Mouse (Mus musculus) heart, postnatal 25 days (tissue): Measurements from ENCODE around the gene Phlpp1. TPM values are rescaled to one million over a fixed set of nuclear protein-coding genes. Genes with fewer than 3 reads are reported as not detected.

ENCODE experiments used
- DNase-seq: peaks from one replicate; pipeline ENCODE4 v3.0.0; 2022; ENCODE audit warnings: low spot score
- intact Hi-C: fragments of 180-260 bp; cut with DNase I; formaldehyde crosslinking; loops from one replicate; pipeline ENCODE4 v1.15.1; 2025
- total RNA-seq, 2 experiments: library from RNA; stranded (reverse); gene quantifications; 2 replicates each; pipeline ENCODE4 v1.2.3; 2021

Gene Phlpp1
- total RNA-seq, 2 experiments from 2014 or later: 15.9 to 19.0 TPM

DNA sequence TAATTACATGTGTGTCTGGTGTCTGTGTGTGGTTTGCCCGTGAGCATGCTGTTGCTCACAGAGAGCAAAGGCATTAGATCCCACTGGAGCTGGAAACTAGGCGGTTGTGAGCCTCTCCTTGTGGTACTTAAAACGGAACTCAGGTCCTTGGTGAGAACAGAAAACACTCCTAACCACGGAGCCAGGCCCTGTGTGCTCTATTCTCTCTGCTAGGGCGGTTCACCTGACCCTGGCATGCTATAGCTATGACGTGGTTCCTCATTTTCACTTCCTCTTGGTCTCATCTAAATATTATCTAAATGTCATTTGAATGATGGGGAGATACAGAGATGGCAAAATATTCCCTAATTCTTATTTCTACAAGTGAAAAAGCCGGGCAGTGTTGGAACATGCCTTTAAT lies 9.0 kb upstream of the Phlpp1 start:
- intact Hi-C loops: no loop called here
- no peak for DNase-seq

DNA sequence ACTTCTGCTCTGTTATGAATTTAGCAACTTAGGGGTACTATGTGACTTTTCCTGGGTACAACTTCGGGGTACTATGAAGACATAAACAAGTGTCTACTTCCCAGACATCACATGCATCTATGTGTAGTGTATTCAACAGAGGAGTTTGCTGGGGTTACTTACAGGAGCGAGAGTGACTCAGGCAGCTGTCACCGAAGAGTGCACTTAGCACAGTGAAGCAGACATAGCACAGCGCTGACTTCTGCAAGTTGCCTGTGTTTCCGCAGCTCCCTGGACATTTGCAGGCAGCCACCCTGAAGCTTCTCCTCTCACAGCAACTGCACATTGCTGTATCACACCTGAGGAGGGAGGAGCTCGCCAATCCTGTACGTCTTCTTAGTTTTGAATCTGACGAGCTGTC lies 8.2 kb upstream of the Phlpp1 start:
- DNase-seq: no peak
- intact Hi-C loops: no loop called here

DNA sequence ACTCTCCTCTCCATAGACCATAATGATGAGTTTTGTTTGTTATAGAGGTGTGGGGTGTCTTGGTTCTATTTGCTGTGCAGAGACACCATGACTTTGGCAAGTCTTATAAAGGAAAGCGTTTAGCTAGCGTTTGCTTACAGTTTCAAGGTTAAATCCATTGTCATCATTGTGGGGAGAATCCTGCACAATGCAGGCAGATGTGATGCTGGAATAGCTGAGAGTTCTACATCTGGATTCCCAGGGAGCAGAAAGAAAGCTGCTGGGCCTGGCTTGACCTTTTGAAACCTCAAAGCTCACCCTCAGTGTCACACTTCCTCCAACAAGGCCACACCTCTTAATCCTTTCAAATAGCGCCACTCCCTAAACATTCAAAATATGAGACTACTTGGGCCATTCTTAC lies 7.4 kb upstream of the Phlpp1 start:
- intact Hi-C loops: no loop called here
- DNase-seq: no peak

DNA sequence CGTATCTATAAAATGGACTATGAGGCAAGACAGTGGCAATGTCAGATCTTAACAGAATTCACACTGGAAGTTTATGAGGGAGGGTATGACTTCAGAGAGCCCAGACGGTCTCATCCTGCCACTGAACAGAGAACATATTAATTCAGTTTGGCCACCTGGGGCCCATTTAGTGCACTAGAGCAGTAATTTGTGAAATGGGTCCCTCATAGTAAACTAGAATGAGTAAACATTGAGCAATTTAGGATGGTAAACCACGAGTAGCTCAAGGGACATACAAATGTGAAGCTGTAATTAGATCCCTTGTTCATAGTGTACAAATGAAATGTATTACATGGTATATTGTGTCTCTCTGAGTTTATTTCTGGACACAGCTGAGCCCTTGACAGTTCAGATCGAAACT lies 3.6 kb upstream of the Phlpp1 start:
- intact Hi-C loops: no loop called here

DNA sequence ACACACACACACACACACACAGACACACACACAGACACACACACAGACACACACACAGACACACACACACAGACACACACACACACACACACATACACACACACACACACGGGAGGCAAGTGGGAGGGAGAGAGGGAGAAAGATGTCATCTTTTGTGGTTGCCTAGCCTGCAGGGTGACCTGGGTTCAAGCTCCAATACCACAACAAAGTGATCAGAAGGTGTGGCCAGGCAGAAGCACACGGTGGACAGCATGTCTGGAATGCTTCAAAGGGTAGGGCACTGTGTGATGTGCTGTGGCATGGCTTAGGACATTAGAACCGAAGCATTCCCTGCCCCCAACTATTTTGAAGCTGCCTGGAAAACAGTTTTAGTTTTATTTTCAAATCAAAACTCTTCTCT lies 2.8 kb upstream of the Phlpp1 start:
- intact Hi-C loops: no loop called here
- DNase-seq: no peak

More for the DNA sequence above, 3.6 kb upstream of the Phlpp1 start:
- DNase-seq: no peak

DNA sequence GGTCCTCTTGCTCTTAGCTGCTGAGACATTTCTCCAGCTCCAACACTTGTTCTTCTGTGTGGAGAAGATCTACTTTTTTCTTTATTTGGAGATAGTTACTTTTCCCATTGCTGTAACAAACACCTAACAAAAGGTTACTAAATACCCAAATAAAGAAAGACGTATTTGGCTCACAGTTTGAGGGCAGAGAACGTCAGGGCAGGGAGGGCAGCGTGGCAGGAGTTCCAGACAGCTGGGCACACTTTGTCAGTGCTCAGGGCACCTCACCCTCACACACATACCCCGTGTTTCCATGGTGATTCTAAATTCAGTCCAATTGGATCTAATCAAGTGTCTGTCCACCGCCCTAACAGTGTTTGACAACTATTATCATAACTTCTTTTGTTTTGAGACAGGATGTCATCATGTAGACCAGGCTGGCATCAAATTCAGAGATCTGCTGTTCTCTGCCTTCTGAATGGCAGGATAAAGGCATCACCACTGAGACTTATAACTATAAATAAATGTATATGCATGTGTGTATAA lies 1.7 kb upstream of the Phlpp1 start:
- intact Hi-C loops: loop anchor here (1.0 to 10.0 kb wide), 7 partner anchors 62 to 545 kb away; partner anchors contain the start of genes Bcl2 and Zcchc2
- no peak for DNase-seq

DNA sequence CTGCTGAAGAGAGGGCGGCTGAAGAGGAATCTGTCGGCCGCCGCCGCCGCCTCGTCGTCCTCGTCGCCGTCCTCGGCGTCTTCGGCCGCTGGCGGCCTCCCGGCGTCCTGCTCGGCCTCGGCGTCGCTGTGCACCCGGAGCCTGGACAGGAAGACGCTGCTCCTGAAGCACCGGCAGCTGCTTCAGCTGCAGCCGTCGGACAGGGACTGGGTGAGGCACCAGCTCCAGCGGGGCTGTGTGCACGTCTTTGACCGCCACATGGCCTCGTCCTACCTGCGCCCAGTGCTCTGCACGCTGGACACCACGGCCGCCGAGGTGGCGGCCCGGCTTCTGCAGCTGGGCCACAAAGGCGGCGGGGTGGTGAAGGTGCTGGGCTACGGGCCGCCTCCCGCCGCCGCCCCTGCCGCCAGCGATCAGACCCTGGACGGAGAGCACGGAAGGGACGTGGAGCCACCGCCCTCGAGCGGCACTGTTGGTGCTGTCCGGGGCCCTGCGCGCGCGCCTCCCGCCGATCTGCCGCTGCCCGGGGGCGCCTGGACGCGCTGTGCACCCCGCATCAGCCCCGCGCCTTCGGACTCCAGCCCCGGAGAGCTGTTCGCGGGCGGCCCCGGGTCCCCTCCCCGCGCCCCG lies 864 bp downstream of the Phlpp1 start:
- DNase-seq: peak; percentile 29
- intact Hi-C loops: loop anchor here (5.0 to 10.0 kb wide), 4 partner anchors 60 to 542 kb away; partner anchors contain the start of genes Bcl2 and Zcchc2

DNA sequence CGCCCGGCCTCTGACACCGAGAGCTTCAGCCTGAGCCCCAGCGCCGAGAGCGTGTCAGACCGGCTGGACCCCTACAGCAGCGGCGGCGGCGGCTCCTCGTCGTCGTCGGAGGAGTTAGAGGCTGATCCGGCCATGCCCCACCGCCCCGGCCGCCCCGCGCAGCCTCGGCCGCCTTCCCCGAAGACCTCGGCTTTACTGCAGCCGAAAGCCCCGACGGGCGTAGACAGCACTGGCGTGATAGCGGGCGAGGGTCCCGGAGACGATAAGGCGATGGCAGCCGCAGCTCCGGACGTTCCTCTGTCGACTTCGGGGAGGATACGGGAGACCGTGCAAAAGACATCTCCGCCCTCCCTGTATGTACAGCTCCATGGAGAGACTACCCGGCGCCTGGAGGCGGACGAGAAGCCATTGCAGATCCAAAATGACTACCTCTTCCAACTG lies 1.4 kb downstream of the Phlpp1 start:
- DNase-seq: no peak
- intact Hi-C loops: loop anchor here (5.0 to 10.0 kb wide), 4 partner anchors 59 to 542 kb away; partner anchors contain the start of genes Bcl2 and Zcchc2

DNA sequence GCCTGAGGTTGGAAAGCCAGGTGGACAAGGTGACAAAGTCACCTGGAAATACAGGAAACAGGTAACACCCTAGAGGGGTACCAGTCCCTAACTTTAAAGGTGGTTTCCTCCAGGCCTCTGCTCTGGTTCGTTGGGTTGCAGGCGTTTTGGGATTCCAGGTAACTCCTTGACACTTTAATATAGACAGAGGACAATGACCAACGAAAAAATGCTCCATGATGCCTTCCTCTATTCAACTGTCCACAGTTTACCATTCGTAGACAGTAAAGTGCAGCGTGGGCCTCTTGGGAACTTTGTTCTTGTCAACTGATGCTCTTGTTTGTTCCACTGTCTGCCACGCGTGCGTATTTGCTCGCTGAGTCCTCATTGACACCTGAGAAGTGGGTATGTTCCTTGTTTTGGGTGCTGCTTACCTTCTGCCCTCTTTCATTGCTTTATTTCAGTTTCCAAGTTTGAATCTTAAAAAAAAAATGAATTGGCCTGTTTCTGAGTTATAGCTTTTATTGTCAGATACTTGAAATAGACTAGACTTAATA lies 2.1 kb downstream of the Phlpp1 start:
- no peak for DNase-seq
- intact Hi-C loops: loop anchor here (2.0 to 10.0 kb wide), 5 partner anchors 25 to 541 kb away; partner anchors contain the start of genes Bcl2 and Zcchc2

DNA sequence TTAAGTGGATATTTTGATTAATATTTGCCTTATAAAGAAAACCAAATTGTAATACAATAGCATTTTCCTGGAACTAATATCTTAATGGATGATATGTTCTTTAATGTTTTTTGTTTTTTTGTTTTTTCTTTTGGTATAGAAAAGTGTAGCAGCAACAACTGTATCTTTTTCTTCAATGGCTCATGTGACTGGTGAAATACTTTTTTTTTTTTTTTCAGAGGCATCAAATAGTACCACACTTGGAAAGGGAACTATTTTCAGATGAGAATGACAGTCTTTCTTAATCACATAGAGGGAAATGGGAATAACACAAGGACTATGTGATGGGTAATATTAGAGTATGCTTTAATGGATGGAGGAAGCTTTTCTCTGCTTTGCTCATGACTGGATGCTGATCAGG lies 3.0 kb downstream of the Phlpp1 start:
- intact Hi-C loops: loop anchor here (2.0 to 10.0 kb wide), 5 partner anchors 24 to 540 kb away; partner anchors contain the start of genes Bcl2 and Zcchc2

DNA sequence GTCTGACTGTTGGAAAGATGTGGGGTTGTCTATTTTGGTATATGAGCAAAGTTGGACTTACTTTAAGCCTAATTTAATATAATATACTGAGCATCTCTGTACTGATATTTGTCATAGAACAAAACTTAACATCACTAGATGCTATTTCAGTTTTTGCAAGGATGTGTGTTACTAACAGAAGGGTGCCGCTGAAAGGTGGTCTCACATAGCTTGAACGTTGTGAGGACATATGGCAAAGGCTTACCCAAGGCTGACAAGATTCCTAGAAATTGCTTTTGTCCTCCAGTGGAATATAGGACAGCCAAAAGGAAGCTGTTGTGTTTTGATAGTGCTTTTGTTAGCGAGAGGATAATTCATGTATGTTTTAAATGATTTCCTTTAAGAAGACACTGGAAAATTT lies 3.8 kb downstream of the Phlpp1 start:
- intact Hi-C loops: loop anchor here (2.0 to 10.0 kb wide), 3 partner anchors 23 to 539 kb away; partner anchors contain the start of gene Bcl2
- DNase-seq: no peak

More for the DNA sequence above, 3.0 kb downstream of the Phlpp1 start:
- DNase-seq: no peak

DNA sequence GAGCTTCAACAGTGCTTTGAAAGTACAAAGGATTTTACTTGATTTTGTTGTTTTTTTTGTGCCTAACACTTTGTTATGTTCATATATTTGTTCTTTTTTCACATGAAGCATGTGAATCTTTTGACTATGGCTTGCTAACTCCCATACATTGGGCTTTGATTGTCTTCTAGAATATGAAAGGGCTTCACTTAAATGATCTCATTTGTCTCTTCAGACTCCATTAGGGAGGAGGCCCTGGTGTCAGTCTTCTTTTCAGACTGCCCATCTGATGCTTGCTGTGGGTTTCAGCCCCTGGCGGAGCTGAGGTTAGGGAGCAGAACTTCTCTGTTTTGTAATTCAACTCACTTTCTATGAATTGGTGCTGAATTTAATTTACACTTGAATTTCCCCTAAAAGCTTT lies 5.2 kb downstream of the Phlpp1 start:
- no peak for DNase-seq
- intact Hi-C loops: loop anchor here (10.0 kb wide), 2 partner anchors 138 to 538 kb away; partner anchors contain the start of gene Bcl2

DNA sequence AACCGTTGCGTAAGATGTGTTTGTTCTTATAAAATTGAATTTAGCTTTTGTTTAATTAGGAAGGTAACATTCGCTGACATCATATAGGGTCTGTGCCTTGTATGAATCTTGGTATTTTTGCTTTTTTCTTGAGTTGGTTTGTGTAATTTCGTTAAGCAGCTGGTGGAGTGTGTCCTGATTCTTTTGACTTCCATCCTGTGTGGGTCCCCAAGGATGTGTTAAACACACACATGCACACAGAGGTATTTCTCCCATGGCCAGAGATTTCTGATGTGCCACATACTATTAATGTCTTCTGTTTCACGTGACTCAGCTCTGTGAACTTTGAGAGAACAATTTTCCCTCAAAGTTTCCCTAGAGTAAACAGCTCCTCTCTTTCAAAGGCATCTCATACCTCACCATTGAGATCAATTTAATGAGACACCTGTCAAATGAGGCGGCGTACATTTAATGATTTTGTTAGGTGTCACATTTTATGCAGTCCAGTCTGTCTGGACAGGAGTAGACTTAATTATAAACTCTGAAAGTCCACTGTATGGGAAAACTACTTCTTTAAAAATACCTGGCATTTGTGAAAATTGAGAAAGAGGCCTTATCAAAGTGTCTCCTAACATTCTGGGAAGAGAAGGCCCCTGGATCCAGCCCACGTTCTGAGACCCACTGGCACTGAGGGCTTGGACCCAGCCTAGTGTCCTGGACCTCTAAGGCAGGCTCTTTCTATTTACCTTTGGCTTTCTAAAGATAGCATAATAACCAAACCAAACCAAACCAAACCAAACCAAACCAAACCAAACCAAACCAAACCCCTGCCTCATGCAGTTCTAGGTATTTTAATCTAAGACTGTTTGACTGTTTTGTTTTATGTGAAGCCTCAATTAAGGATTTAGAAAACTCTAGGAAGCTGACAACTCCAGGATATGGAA lies 6.6 kb downstream of the Phlpp1 start:
- no peak for DNase-seq
- intact Hi-C loops: loop anchor here (10.0 kb wide), 2 partner anchors 137 to 537 kb away; partner anchors contain the start of gene Bcl2

DNA sequence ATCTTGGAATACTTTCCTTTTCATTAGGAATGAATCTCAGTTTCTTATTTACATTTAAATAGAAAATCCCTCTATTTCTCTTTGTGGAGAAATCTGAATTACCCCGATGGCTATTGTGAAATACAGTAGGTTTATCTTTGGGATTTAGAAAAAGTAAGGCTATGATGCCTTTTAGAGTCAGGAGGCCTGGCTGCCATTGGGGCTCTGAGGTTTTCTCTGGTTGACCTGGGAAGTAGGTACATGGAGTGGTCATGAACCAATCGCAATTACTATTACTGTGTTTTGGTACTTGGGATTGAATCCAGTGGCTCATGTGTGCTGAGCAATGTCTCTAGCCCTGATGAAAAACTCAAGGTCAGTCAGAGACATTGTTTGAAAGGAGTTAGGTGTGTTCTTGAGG lies 12.1 kb downstream of the Phlpp1 start:
- intact Hi-C loops: no loop called here
- no peak for DNase-seq

DNA sequence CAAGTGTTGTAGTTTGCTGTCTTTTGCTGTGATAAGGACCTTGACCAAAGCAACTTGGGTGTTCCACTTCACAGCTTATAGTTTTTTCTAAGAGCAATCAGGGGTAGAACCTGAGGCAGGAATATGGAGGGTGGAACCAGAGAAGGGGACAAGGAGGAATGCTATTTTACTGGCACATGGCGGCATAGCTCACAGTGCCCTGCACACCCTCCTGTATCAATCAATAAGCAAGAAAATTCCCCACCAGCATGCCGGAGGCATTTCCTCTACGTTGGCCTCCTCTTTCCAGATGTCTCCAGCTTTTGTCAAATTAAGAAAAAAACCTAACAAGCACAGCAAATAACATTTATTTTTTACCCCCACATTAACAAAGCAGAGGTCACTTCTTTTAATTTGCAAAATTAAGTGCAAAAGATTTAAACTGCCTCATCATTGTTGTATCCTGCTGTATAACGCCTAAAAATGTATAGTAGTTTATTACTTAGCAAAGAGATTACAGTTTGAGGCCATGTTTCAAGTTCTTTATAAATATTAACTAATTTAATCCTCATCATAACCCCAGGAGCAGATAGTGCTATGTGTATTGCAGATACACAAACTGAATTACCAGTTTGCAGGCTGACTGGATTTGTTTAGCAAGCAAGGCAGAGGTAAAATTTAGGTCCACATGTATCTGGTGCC lies 13.4 kb downstream of the Phlpp1 start:
- intact Hi-C loops: no loop called here
- DNase-seq: no peak

DNA sequence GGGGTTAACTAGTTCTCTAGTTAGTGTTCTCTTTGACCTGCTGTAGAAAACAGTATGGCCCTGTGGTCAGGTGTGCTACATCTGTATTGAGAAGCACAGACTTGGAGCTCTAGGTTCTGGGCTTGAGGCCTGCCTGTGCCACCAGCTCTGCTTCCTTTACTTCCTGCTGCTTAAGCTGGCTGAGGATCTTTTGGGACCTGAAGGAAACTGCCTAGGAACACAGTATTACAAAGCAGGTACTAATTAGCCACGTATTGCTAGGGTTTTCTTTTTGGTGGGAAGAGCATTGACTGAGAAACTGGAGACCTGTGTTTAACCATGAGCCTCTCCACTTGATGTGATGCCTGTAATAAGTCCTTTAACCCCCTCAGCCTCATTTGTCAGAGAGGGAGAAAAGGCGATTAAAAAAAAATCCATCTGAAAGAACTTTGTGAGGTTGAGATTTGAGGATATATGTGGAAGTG lies 13.9 kb downstream of the Phlpp1 start:
- DNase-seq: no peak
- intact Hi-C loops: no loop called here

DNA sequence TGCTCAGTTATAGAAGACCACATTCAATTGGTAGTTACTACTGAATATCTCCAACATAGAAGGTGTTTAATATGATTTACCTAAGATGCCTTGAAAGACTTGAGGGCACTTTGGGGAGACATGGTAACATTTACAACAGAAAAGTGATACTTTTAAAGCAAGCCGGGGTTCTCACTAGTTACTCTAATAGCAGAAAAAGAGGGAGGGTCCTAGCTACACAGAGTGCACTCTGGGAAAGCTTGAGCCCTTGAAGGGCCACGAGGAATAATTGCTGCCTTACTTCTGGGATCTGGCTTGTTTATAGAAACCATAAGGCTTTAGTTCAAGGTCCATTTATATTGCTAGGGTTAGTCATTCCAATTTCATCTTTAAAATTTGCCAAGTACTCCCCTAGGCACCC lies 14.5 kb downstream of the Phlpp1 start:
- DNase-seq: no peak
- intact Hi-C loops: no loop called here

DNA sequence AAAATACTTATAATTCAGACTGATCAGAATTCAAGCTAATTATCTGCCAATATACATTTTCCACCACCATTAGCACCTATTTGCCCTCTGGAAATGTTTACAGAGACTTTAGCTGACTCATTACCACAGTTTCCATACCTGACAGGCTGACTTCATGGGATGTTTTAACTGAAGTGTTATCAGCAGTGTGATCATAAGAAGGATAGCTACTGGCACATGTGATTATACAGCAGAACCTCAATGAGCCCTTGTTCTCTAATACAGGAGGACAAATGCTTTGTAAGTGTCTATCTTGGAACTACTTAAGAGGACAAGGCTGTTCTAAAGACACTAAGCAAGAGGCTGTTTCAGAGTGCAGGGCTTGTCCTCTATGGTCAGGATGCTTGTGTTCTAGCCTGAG lies 15.9 kb downstream of the Phlpp1 start:
- intact Hi-C loops: no loop called here
- no peak for DNase-seq

DNA sequence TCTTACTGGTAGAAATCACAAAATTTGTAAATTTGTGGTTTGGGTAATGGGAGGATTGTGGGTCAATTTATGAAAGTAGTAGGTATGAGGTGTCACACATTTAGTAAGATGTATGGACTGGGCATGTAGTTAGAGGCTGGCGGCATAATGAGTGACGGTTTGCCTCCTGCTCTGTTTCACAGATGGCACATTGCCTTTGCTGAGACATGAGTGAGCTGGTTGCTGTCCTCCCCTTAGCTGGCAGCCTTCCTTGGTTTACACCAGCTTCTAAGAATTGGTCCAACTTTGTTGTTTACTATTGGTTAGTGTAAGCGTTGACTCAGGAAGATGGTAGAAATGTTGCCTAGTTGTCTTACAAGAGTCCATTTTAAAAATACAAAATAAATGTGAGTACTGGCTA lies 17.2 kb downstream of the Phlpp1 start:
- intact Hi-C loops: no loop called here
- no peak for DNase-seq
